Mouse (Mus musculus): ENCODE measurements around the gene Chrm5. TPM values are rescaled to one million over a fixed set of nuclear protein-coding genes. Genes with fewer than 3 reads are reported as not detected.

Chrm5 gene
- polyA plus RNA-seq, 1 experiment: 0.63 TPM

DNA sequence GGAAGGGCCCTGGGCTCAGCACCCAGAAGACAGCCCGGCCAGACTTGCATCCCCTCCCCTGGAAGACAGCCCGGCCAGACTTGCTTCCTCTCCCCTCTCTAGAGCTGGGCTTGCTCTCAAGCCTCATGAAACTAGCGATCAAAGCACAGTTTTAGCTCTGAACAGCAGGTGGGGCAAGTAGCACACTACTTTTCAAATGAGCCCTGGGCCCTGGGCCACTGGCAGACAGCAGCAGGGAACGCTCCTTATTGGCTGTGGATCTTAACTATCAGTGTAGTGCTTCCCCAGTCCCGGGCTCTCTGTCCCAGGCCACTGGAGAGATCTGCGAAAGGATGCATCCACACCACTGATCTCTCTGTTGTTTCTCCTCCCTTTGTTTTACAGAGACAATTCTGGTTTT lies 20.6 kb upstream of the Chrm5 start:
- DNase-seq (ENCODE audit: low read depth): peak; percentile 90
- TF ChIP-seq CTCF (IDR thresholded peaks at IDR 0.05; ENCODE audit: borderline replicate concordance, extremely low read depth, insufficient read depth, insufficient read length) (peak; percentile 71), POLR2A (IDR thresholded peaks at IDR 0.05; ENCODE audit: borderline replicate concordance, extremely low read depth, insufficient read depth, insufficient read length, poor library complexity, severe bottlenecking) (no peak)

DNA sequence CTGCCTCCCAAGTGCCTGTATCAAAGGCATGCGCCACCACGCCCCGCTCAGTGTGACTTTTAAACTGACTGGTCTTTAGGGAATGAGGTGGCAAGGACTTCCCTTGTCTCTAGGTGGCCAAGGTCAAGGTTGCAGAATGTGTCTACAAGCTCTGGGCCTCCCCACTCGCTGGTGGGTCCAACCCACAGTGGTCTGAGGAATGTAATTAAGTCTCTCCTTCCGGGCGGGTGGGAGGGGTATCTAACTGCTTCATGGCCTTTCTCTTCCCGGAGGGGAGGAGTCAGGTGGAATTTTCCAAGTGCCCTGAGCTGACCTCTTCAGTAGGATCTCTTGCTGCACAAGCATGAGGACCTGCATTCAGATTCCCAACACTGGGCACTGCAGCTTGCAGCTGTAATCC lies 17.3 kb upstream of the Chrm5 start:
- TF ChIP-seq POLR2A (IDR thresholded peaks at IDR 0.05; ENCODE audit: borderline replicate concordance, extremely low read depth, insufficient read depth, insufficient read length, poor library complexity, severe bottlenecking) (no peak), CTCF (IDR thresholded peaks at IDR 0.05; ENCODE audit: borderline replicate concordance, extremely low read depth, insufficient read depth, insufficient read length) (no peak)
- DNase-seq (ENCODE audit: low read depth): no peak

DNA sequence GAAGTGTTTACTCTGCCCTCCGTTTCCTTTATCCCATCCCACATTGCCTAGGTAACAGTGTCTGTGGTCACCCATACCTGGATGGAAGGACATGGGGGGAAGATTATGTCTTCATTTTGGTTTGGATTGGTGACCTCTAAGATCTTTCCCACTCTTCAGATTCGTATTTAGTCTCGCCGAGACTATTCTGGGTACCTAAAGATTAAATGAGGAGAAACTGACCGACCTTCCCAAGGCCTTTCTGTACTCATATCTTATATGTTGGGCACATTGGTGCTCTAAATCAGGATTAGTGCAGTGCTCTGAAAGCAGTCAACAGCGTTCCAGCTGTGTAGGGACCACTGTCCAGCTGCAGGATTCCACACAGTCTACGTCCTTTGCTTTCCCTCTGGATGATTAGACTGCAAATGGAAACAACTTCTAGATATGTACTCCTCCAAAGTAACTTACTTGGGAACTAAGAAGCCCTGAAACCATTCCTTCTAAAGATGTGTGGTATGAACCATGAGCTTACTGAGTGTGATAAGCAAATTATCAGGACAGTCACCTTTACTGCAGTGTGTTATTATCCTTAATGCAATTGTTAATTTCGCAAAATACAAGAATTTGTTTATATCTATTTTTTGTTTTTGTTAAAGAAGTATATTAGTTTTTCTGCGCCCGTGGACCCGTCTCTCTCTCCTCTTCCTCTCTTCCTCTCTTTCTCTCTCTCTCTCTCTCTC lies 13.1 kb upstream of the Chrm5 start:
- TF ChIP-seq CTCF (IDR thresholded peaks at IDR 0.05; ENCODE audit: borderline replicate concordance, extremely low read depth, insufficient read depth, insufficient read length) (no peak), POLR2A (IDR thresholded peaks at IDR 0.05; ENCODE audit: borderline replicate concordance, extremely low read depth, insufficient read depth, insufficient read length, poor library complexity, severe bottlenecking) (no peak)
- no peak for DNase-seq (ENCODE audit: low read depth)

DNA sequence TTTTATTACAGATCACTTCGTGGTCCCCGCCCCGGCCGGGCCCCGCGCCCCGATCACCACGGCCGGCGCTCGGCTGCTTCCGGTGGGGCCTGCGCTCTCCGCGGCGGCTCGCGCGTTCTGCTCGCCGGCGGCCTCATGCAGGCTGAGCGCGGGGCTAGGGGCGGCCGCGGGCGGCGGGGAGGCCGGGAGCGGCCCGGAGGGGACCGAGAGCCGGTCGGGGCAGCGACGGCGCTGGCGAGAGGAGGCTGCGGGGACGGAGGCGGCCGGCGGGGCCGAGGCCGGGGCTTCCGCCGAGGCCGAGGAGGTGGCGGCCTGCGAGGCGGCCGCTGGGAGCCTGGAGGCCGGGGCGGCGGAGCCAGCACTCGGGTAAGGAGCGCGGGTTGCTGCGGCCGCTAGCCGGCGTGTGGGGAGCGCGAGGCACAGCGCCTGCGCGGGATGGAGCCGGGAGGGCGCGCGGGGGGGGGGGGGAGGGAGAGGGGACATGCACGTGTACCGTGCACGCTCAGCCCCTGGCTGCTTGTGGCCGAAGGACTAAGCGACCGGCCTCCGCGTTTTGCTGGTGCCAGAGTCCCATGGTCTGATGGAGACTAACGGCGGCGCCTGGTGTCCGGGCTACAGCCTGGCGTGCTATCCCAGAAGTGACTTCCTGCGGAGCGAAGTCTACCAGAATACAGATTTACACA lies 12.4 kb upstream of the Chrm5 start, which contains the start of gene Aven:
Aven (plus strand) TSS at position 109 of the 683 bp plus-strand sequence.
- peak; percentile 92 for DNase-seq (ENCODE audit: low read depth)
- TF ChIP-seq CTCF (IDR thresholded peaks at IDR 0.05; ENCODE audit: borderline replicate concordance, extremely low read depth, insufficient read depth, insufficient read length) (no peak), POLR2A (IDR thresholded peaks at IDR 0.05; ENCODE audit: borderline replicate concordance, extremely low read depth, insufficient read depth, insufficient read length, poor library complexity, severe bottlenecking) (peak; percentile 93)

DNA sequence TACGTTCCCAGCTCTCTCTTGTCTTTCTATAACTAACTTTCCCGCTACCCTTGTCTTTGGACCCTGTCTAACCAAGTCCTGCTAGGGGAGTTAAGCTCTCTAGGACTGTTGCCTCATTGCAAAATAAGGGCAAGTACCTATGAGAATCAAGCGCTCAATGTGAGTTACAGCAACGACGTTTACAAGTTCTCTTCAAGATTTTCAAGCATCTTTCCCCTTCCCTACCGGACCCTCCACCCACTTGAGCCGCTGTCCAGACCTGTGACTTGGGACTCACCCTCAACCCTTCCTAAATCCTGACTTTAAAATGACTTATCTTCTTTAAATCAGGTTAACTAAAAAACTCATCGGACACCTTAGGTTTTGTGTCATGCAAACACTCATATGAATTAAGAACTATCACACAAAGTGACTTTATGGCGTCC lies 11.9 kb upstream of the Chrm5 start:
- TF ChIP-seq POLR2A (IDR thresholded peaks at IDR 0.05; ENCODE audit: borderline replicate concordance, extremely low read depth, insufficient read depth, insufficient read length, poor library complexity, severe bottlenecking) (no peak), CTCF (IDR thresholded peaks at IDR 0.05; ENCODE audit: borderline replicate concordance, extremely low read depth, insufficient read depth, insufficient read length) (no peak)
- DNase-seq (ENCODE audit: low read depth): peak; percentile 52

DNA sequence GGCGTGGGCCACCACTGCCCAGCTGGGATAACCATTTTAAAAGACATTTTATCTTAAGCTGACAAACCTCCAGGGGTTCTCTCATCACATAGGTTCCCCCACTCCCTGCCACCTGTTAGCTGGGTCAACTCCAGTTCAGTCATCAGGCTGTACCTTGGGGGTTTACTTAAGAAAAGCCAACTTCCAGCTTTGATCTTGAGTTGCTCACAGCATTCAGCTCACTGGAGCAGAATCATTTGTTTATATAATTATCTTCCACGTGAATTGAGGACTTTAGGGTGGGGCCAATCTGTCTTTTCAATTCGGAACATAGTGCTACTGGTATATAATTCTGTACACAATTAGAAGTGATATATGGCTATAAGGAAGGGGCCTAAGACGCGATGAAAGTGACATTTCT lies 11.1 kb upstream of the Chrm5 start:
- TF ChIP-seq POLR2A (IDR thresholded peaks at IDR 0.05; ENCODE audit: borderline replicate concordance, extremely low read depth, insufficient read depth, insufficient read length, poor library complexity, severe bottlenecking): no peak
- no peak for TF ChIP-seq CTCF (IDR thresholded peaks at IDR 0.05; ENCODE audit: borderline replicate concordance, extremely low read depth, insufficient read depth, insufficient read length)
- DNase-seq (ENCODE audit: low read depth): no peak

DNA sequence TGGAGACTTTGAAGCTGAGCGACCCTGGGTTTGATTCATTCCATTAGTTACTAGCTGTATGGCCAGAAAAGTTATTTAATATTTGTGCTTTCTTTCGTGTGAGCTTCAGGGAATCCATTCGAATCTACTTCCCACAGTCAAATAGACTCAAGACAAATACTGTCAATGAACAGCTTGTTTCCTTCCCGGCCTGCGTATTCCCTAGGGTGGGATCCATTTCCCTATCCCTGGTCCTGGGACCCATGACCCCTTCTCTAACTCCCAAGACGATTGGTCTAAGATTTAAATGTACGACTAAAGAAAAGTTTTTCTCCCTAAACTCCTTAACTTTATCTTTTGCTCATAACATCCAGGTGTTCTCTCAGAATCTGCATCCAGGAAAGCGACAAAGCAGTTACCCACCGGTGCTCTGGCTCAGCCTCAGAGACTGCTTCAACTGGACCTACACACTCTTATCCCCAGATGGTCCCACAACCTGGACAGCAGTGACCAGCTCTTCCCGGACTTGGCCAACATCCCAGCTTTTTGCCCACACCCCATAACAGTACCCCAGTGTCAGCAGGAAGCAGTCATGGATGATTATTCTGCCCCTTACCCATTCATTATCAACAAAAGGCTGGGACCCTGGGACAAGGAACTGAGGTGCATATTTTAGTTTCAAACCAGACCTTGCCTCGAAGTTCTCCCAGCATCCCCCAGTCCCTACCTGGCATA lies 10.1 kb upstream of the Chrm5 start:
- DNase-seq (ENCODE audit: low read depth): no peak
- TF ChIP-seq CTCF (IDR thresholded peaks at IDR 0.05; ENCODE audit: borderline replicate concordance, extremely low read depth, insufficient read depth, insufficient read length) (no peak), POLR2A (IDR thresholded peaks at IDR 0.05; ENCODE audit: borderline replicate concordance, extremely low read depth, insufficient read depth, insufficient read length, poor library complexity, severe bottlenecking) (no peak)

DNA sequence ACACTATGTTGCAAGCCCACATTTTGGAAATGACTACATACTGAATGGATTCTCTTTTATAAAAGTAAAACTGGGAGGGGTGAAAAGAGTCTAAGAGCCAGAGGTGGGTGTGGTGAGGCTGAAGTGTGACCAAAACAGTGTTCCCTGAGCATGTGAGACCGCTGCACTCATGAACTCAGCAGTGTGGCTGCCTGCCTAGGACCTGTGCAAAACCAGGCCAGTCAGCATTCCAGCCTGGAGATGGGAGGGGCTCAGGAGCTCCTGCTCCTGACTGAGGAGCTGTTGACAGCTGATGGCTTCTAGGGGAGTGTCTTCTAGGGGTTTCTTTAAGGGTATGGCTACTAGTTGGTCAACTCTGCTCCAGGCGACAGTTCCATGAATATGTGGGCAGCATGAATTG lies 4.3 kb upstream of the Chrm5 start:
- DNase-seq (ENCODE audit: low read depth): no peak
- TF ChIP-seq CTCF (IDR thresholded peaks at IDR 0.05; ENCODE audit: borderline replicate concordance, extremely low read depth, insufficient read depth, insufficient read length) (no peak), POLR2A (IDR thresholded peaks at IDR 0.05; ENCODE audit: borderline replicate concordance, extremely low read depth, insufficient read depth, insufficient read length, poor library complexity, severe bottlenecking) (no peak)

DNA sequence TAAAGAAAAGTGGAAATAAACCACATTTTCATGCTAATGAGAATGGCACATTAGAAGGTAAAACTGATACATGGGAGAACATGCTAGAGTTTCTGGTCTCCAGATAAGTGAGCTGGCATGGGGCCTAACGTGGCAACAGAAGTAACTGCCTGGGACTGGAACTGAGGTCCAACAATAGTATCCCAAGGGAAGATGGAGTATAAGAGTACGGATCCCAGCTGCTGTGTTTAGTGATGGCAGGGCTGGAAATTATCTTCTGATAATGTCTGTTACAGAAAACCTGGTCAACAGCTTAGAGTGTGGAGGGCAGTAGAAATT lies 2.7 kb upstream of the Chrm5 start:
- TF ChIP-seq POLR2A (IDR thresholded peaks at IDR 0.05; ENCODE audit: borderline replicate concordance, extremely low read depth, insufficient read depth, insufficient read length, poor library complexity, severe bottlenecking) (no peak), CTCF (IDR thresholded peaks at IDR 0.05; ENCODE audit: borderline replicate concordance, extremely low read depth, insufficient read depth, insufficient read length) (no peak)
- DNase-seq (ENCODE audit: low read depth): no peak

DNA sequence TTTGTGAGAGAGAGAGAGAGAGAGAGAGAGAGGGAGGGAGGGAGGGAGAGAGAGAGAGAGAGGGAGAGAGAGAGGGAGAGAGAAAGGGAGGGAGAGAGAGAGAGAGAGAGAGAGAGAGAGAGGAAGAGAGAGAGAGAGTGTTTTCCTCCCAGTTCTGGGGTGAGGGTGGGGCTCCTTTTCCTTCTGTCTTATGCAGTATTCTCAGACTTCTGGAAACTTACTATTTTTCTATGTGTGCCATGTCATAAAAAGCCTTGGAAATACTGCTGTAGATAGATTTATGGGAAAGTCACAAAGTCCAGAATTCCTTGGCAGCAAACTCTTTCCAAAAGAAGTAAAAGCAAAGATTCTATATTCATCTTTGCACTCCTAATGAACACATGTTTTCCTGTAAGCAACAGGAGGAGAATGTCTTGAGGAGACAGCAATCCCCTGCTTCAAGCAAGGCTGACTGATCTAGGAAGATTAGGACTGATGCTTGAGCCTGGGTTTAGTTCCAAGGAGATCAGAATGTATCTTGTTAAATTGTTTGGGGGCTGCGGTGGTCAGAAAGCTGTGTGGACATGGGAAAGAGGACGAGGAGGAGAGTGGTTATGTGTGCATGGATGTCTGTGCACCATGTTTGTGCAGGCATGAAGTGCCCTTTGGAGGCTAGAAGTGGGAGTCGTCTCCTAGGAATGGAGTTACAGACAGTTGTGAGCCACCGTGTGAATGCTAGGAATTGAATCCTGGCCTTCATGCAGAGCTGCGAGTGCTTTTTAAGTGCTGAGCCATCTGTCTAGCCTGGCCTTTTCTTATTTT lies 2.2 kb upstream of the Chrm5 start:
- no peak for TF ChIP-seq CTCF (IDR thresholded peaks at IDR 0.05; ENCODE audit: borderline replicate concordance, extremely low read depth, insufficient read depth, insufficient read length)
- no peak for TF ChIP-seq POLR2A (IDR thresholded peaks at IDR 0.05; ENCODE audit: borderline replicate concordance, extremely low read depth, insufficient read depth, insufficient read length, poor library complexity, severe bottlenecking)
- DNase-seq (ENCODE audit: low read depth): no peak

DNA sequence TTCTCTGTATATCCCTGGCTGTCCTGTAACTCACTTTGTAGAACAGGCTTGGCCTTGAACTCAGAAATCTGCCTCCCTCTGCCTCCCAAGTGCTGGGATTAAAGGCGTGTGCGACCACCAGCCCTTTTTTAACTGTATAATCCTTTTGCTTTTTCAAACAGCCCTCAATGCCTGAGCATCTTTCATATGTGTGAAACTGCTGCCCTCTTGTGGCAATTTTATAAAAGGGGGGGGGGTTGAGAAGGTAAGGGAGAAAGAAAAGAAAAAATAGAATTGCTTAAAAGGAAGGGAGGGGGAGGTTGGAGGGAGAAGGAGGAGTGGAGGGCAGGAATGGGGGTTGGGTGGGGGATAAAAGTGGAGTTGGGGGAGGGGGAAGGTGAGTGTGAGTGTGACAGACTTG lies 995 bp upstream of the Chrm5 start:
- peak; percentile 57; the same call in 1 of the 2 replicates for TF ChIP-seq CTCF (IDR thresholded peaks at IDR 0.05; ENCODE audit: borderline replicate concordance, extremely low read depth, insufficient read depth, insufficient read length)
- no peak for TF ChIP-seq POLR2A (IDR thresholded peaks at IDR 0.05; ENCODE audit: borderline replicate concordance, extremely low read depth, insufficient read depth, insufficient read length, poor library complexity, severe bottlenecking)
- DNase-seq (ENCODE audit: low read depth): peak; percentile 82
